Mouse (Mus musculus) CD4-positive, CD25-positive, alpha-beta regulatory T cell, adult 9 weeks (primary cell): ENCODE measurements around the gene Arhgap32. TPM values are rescaled to one million over a fixed set of nuclear protein-coding genes. Genes with fewer than 3 reads are reported as not detected.

Experiments used
- polyA plus RNA-seq: library from polyadenylated mRNA; unstranded; fragments of 100-300 nt; shearing (Covaris generic); gene quantifications from one replicate; pipeline ENCODE4 v1.2.1, GENCODE M21; 2017

Gene Arhgap32
- polyA plus RNA-seq: 0.09 TPM

GRCm38 (mm10) chr9:32115786-32116185, at the start of gene Arhgap32:
Gene Arhgap32 (plus strand): TSS chr9:32116136.

Other genes with a start within 250 kb of the Arhgap32 start
- gene Barx2, start 202.7 kb upstream of the Arhgap32 start, polyA plus RNA-seq: not detected
- not detected for gene Kcnj5, start 228.2 kb downstream of the Arhgap32 start, polyA plus RNA-seq